Mouse (Mus musculus) hindbrain, embryonic 11.5 days (tissue): Measurements from ENCODE around the gene Elk3. TPM values are rescaled to one million over a fixed set of nuclear protein-coding genes. Genes with fewer than 3 reads are reported as not detected.

Experiments
- ATAC-seq: fragments of 200-750 bp; cut with Nextera tagmentation; 2 replicates; pipeline ENCODE4 v1.8.0; 2017; ENCODE audit warnings: mild to moderate bottlenecking, moderate TSS enrichment, moderate library complexity; ENCODE audit not compliant: low FRiP score
- DNase-seq: peaks from one replicate; pipeline ENCODE4 v3.0.0-alpha.2; 2015; ENCODE audit warnings: low spot score
- H3K27ac ChIP-seq: fragments of 300-500 bp; sonication (generic); 2 replicates; pipeline ENCODE4 v1.5.1; 2014; ENCODE audit warnings: mild to moderate bottlenecking, low read depth, low read length
- H3K27me3 ChIP-seq: fragments of 300-500 bp; sonication (generic); 2 replicates; pipeline ENCODE4 v1.6.1; 2014; ENCODE audit warnings: mild to moderate bottlenecking, low read length, moderate library complexity, mixed read lengths; ENCODE audit not compliant: control insufficient read depth, insufficient read depth
- H3K36me3 ChIP-seq: fragments of 300-500 bp; sonication (generic); 2 replicates; pipeline ENCODE4 v1.6.1; 2014; ENCODE audit warnings: mild to moderate bottlenecking, low read length, moderate library complexity, mixed read lengths; ENCODE audit not compliant: control insufficient read depth, insufficient read depth
- H3K4me1 ChIP-seq: fragments of 300-500 bp; sonication (generic); replicated peaks from 2 replicates; pipeline ENCODE4 v1.6.1; 2014; ENCODE audit warnings: low read length, mixed read lengths; ENCODE audit not compliant: control insufficient read depth, insufficient read depth
- H3K4me2 ChIP-seq: fragments of 300-500 bp; sonication (generic); replicated peaks from 2 replicates; pipeline ENCODE4 v1.6.1; 2014; ENCODE audit warnings: mild to moderate bottlenecking, low read depth, low read length
- H3K4me3 ChIP-seq: fragments of 300-500 bp; sonication (generic); 2 replicates; pipeline ENCODE4 v1.5.1; 2014; ENCODE audit warnings: low read depth, low read length
- H3K9ac ChIP-seq: fragments of 300-500 bp; sonication (generic); 2 replicates; pipeline ENCODE4 v1.6.1; 2014; ENCODE audit warnings: low read depth, low read length
- H3K9me3 ChIP-seq: fragments of 300-500 bp; sonication (generic); 2 replicates; pipeline ENCODE4 v1.6.1; 2016; ENCODE audit warnings: low read length; ENCODE audit not compliant: control insufficient read depth
- WGBS: fragments of 180-500 bp; shearing (Covaris S2); extraction: QIAGEN DNeasy Blood & Tissue Kit; methylation state at CpG from one replicate; pipeline ENCODE4 v1.1.7; 2014; 5-methylcytosine and 5-hydroxymethylcytosine counted together
- polyA plus RNA-seq: library from polyadenylated mRNA; unstranded; fragments of >200 nt; fragmentation: Nextera tagmentation; extraction: Ambion mirVana; gene quantifications from 2 replicates; pipeline ENCODE4 v1.2.1, GENCODE M21; 2014

The Elk3 gene
- polyA plus RNA-seq, 1 experiment from 2014 or later: 22.8 TPM

- Histone ChIP-seq H3K4me2 (no peak overlapping the region), H3K27me3 (no peaks in the 10 kb centered on the region; the same call in 1 of the 2 replicates), H3K36me3 (no peaks in the 10 kb centered on the region), H3K27ac (no peak overlapping the region), H3K9me3 (no peaks in the 10 kb centered on the region), H3K4me1 (peaks cover 7% of the 10 kb centered on the region), H3K4me3 (no peak overlapping the region), H3K9ac (no peak overlapping the region)
- DNase-seq (no peak), ATAC-seq (no peak)
- 76% methylated on average over 2 of the region's 2 CpGs for WGBS
Measured at GRCm38 (mm10) chr10:93274277-93274696, 36.6 kb downstream of the Elk3 start.

- peaks cover 7% of the 10 kb centered on the region for H3K4me1 ChIP-seq
- H3K9me3 ChIP-seq: no peaks in the 10 kb centered on the region
- H3K4me3 ChIP-seq: no peak overlapping the region
- no peaks in the 10 kb centered on the region; the same call in 1 of the 2 replicates for H3K27me3 ChIP-seq
- no peaks in the 10 kb centered on the region for H3K36me3 ChIP-seq
- WGBS: 76% methylated on average over 14 of the region's 14 CpGs
- no peak for DNase-seq
- no peak for ATAC-seq
- no peak overlapping the region for H3K9ac ChIP-seq
- no peak overlapping the region for H3K27ac ChIP-seq
- H3K4me2 ChIP-seq: no peak overlapping the region
Measured at GRCm38 (mm10) chr10:93272986-93273982, 37.7 kb downstream of the Elk3 start.

- DNase-seq: no peak
- no peak overlapping the region for H3K27ac ChIP-seq
- H3K36me3 ChIP-seq: no peaks in the 10 kb centered on the region
- H3K27me3 ChIP-seq: no peaks in the 10 kb centered on the region; the same call in 1 of the 2 replicates
- no peak overlapping the region for H3K9ac ChIP-seq
- no peak for ATAC-seq
- H3K4me1 ChIP-seq: peaks cover 5% of the 10 kb centered on the region
- no peaks in the 10 kb centered on the region for H3K9me3 ChIP-seq
- H3K4me3 ChIP-seq: no peak overlapping the region
- H3K4me2 ChIP-seq: no peak overlapping the region
- WGBS: 93% methylated on average over 7 of the region's 7 CpGs
Measured at GRCm38 (mm10) chr10:93271831-93272230, 39.1 kb downstream of the Elk3 start.

- no peak overlapping the region for H3K4me2 ChIP-seq
- DNase-seq (no peak), ATAC-seq (no peak)
- WGBS: 92% methylated on average over 6 of the region's 6 CpGs
- H3K27me3 ChIP-seq: no peaks in the 10 kb centered on the region; the same call in 1 of the 2 replicates
- no peak overlapping the region for H3K27ac ChIP-seq
- H3K9ac ChIP-seq: no peak overlapping the region
- H3K4me1 ChIP-seq: peaks cover 5% of the 10 kb centered on the region; the same call in 1 of the 2 replicates
- H3K36me3 ChIP-seq: no peaks in the 10 kb centered on the region
- H3K4me3 ChIP-seq: no peak overlapping the region
- no peaks in the 10 kb centered on the region for H3K9me3 ChIP-seq
Measured at GRCm38 (mm10) chr10:93270889-93271460, 40.0 kb downstream of the Elk3 start.

GRCm38 (mm10) chr10:93269744-93270143 lies 41.2 kb downstream of the Elk3 start:
- ATAC-seq: no peak
- WGBS: 76% methylated on average over 4 of the region's 4 CpGs

GRCm38 (mm10) chr10:93268339-93268738 lies 42.6 kb downstream of the Elk3 start:
- H3K9me3 ChIP-seq: no peaks in the 10 kb centered on the region
- WGBS: 95% methylated on average over 3 of the region's 3 CpGs
- H3K27ac ChIP-seq: no peak overlapping the region
- ATAC-seq (no peak), DNase-seq (no peak)
- no peak overlapping the region for H3K4me3 ChIP-seq
- H3K9ac ChIP-seq: no peak overlapping the region
- no peak overlapping the region for H3K4me2 ChIP-seq
- H3K27me3 ChIP-seq: no peaks in the 10 kb centered on the region
- no peaks in the 10 kb centered on the region for H3K36me3 ChIP-seq
- H3K4me1 ChIP-seq: peaks cover 3% of the 10 kb centered on the region

More at GRCm38 (mm10) chr10:93269744-93270143, 41.2 kb downstream of the Elk3 start:
- H3K4me3 ChIP-seq: no peak overlapping the region
- no peaks in the 10 kb centered on the region for H3K4me1 ChIP-seq
- H3K4me2 ChIP-seq: no peak overlapping the region
- DNase-seq: no peak
- H3K36me3 ChIP-seq: no peaks in the 10 kb centered on the region
- H3K27me3 ChIP-seq: no peaks in the 10 kb centered on the region
- no peak overlapping the region for H3K9ac ChIP-seq
- H3K27ac ChIP-seq: no peak overlapping the region
- no peaks in the 10 kb centered on the region for H3K9me3 ChIP-seq

GRCm38 (mm10) chr10:93267509-93267908 lies 43.4 kb downstream of the Elk3 start:
- Histone ChIP-seq H3K9ac (no peak overlapping the region), H3K36me3 (no peaks in the 10 kb centered on the region), H3K27me3 (no peaks in the 10 kb centered on the region), H3K4me2 (no peak overlapping the region), H3K9me3 (no peaks in the 10 kb centered on the region), H3K27ac (no peak overlapping the region), H3K4me3 (no peak overlapping the region), H3K4me1 (peaks cover 7% of the 10 kb centered on the region)
- DNase-seq (no peak), ATAC-seq (no peak)
- WGBS: 95% methylated on average over 5 of the region's 5 CpGs

- Histone ChIP-seq H3K4me1 (peaks cover 10% of the 10 kb centered on the region), H3K27ac (no peak overlapping the region), H3K9ac (no peak overlapping the region), H3K4me2 (no peak overlapping the region), H3K9me3 (no peaks in the 10 kb centered on the region), H3K36me3 (no peaks in the 10 kb centered on the region), H3K4me3 (no peak overlapping the region), H3K27me3 (no peaks in the 10 kb centered on the region)
- ATAC-seq (no peak), DNase-seq (no peak)
- WGBS: 94% methylated on average over 7 of the region's 7 CpGs
Measured at GRCm38 (mm10) chr10:93266521-93266920, 44.4 kb downstream of the Elk3 start.
